Mouse (Mus musculus) limb, embryonic 11.5 days (tissue): Measurements from ENCODE around the gene Tbc1d10b. TPM values are rescaled to one million over a fixed set of nuclear protein-coding genes. Genes with fewer than 3 reads are reported as not detected.

ENCODE experiments used
- ATAC-seq: fragments of 200-750 bp; cut with Nextera tagmentation; 2 replicates; pipeline ENCODE4 v1.8.0; 2017; ENCODE audit warnings: low read depth; ENCODE audit not compliant: insufficient number of reproducible peaks, low FRiP score, low TSS enrichment
- DNase-seq: peaks from one replicate; pipeline ENCODE4 v3.0.0-alpha.2; 2015; ENCODE audit warnings: low spot score
- H3K27ac ChIP-seq: fragments of 300-500 bp; sonication (generic); replicated peaks from 2 replicates; pipeline ENCODE4 v1.5.1; 2014; ENCODE audit warnings: low read depth, mild to moderate bottlenecking, low read length
- H3K27me3 ChIP-seq: fragments of 300-500 bp; sonication (generic); 2 replicates; pipeline ENCODE4 v1.6.1; 2014; ENCODE audit warnings: mild to moderate bottlenecking, low read length, mixed read lengths; ENCODE audit not compliant: control insufficient read depth, insufficient read depth
- H3K36me3 ChIP-seq: fragments of 300-500 bp; sonication (generic); 2 replicates; pipeline ENCODE4 v1.6.1; 2014; ENCODE audit warnings: mild to moderate bottlenecking, low read length, moderate library complexity, mixed read lengths; ENCODE audit not compliant: control insufficient read depth, insufficient read depth
- H3K4me1 ChIP-seq: fragments of 300-500 bp; sonication (generic); 2 replicates; pipeline ENCODE4 v1.6.1; 2014; ENCODE audit warnings: low read length, mixed read lengths; ENCODE audit not compliant: control insufficient read depth, insufficient read depth
- H3K4me2 ChIP-seq: fragments of 300-500 bp; sonication (generic); 2 replicates; pipeline ENCODE4 v1.6.1; 2014; ENCODE audit warnings: low read depth, mild to moderate bottlenecking, moderate library complexity; ENCODE audit not compliant: severe bottlenecking
- H3K4me3 ChIP-seq: fragments of 300-500 bp; sonication (generic); 2 replicates; pipeline ENCODE4 v1.5.1; 2014; ENCODE audit warnings: low read depth, low read length
- H3K9ac ChIP-seq: fragments of 300-500 bp; sonication (generic); 2 replicates; pipeline ENCODE4 v1.6.1; 2014; ENCODE audit warnings: mild to moderate bottlenecking, low read length
- H3K9me3 ChIP-seq: fragments of 300-500 bp; sonication (generic); 2 replicates; pipeline ENCODE4 v1.6.1; 2016; ENCODE audit warnings: low read length; ENCODE audit not compliant: control insufficient read depth
- WGBS: fragments of 180-500 bp; shearing (Covaris S2); extraction: QIAGEN DNeasy Blood & Tissue Kit; methylation state at CpG from one replicate; pipeline ENCODE4 v1.1.7; 2014; 5-methylcytosine and 5-hydroxymethylcytosine counted together
- polyA plus RNA-seq: library from polyadenylated mRNA; unstranded; fragments of >200 nt; fragmentation: Nextera tagmentation; extraction: Ambion mirVana; gene quantifications from 2 replicates; pipeline ENCODE4 v1.2.1, GENCODE M21; 2014

Tbc1d10b gene
- polyA plus RNA-seq, 1 experiment from 2014 or later = 24.8 TPM

- Histone ChIP-seq H3K9me3 (no peaks in the 10 kb centered on the region; the same call in 1 of the 2 replicates), H3K27me3 (no peaks in the 10 kb centered on the region), H3K27ac (no peak overlapping the region), H3K4me2 (no peak overlapping the region), H3K4me3 (no peak overlapping the region), H3K36me3 (no peaks in the 10 kb centered on the region), H3K4me1 (0 out of 2 replicates have a peak, but pooled peaks cover under 1% of the 10 kb centered on the region), H3K9ac (no peak overlapping the region)
- ATAC-seq (no peak), DNase-seq (no peak)
- 87% methylated on average over 6 of the region's 6 CpGs for WGBS
Measured at GRCm38 (mm10) chr7:127220440-127220839, 12.2 kb upstream of the Tbc1d10b start.

- Histone ChIP-seq H3K27me3 (no peaks in the 10 kb centered on the region), H3K4me2 (no peak overlapping the region), H3K9me3 (no peaks in the 10 kb centered on the region; the same call in 1 of the 2 replicates), H3K4me1 (0 out of 2 replicates have a peak, but pooled peaks cover 4% of the 10 kb centered on the region), H3K36me3 (no peaks in the 10 kb centered on the region), H3K27ac (no peak overlapping the region), H3K4me3 (no peak overlapping the region), H3K9ac (no peak overlapping the region)
- WGBS = 87% methylated on average over 4 of the region's 4 CpGs
- ATAC-seq (no peak), DNase-seq (no peak)
Measured at GRCm38 (mm10) chr7:127218670-127219069, 10.4 kb upstream of the Tbc1d10b start.

DNA sequence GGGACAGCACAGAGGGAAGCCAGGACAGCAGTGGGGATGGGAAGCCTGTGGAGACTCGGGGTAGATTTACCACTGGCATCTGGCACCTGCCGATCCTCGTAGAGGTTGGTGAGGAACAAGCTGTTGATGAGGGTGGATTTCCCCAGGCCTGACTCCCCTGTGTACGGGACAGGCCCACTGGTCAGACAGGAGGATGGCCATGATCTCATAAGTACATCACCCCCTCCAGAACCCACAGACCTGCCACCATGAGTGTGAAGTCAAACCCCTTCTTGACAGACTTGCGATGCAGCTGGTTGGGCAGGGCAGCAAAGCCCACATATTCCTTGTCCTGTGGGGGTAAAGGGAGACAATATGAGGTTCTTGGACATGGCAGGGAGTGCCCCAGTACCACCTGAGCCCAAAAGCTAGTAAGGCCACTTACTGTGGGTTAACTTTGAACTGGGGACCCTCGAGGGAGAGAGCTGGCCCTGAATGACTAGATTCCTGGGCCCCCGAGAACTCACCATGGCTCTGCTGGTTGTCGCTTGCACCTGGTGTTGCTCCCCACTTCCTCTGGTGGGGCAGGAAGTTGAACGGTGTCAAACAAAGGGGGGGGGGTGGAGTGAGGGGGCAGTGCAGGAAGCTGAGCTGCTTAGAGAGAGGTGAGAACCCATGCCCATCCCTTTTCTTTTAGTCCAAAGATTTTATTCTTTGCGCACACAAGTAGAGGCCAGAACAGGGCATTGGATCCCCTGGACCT, 9.8 kb upstream of the Tbc1d10b start:
- Histone ChIP-seq H3K9me3 (no peaks in the 10 kb centered on the region; the same call in 1 of the 2 replicates), H3K4me3 (no peak overlapping the region), H3K27me3 (no peaks in the 10 kb centered on the region), H3K4me1 (0 out of 2 replicates have a peak, but pooled peaks cover 4% of the 10 kb centered on the region), H3K27ac (no peak overlapping the region), H3K9ac (no peak overlapping the region), H3K4me2 (no peak overlapping the region), H3K36me3 (no peaks in the 10 kb centered on the region)
- DNase-seq = no peak
- no peak for ATAC-seq
- WGBS = 73% methylated on average over 10 of the region's 10 CpGs

GRCm38 (mm10) chr7:127217475-127217874, 9.2 kb upstream of the Tbc1d10b start:
- 86% methylated on average over 6 of the region's 6 CpGs for WGBS
- no peak for DNase-seq
- no peak; the same call in 1 of the 2 replicates for ATAC-seq

GRCm38 (mm10) chr7:127216307-127216706, 8.0 kb upstream of the Tbc1d10b start:
- H3K4me1 ChIP-seq = 0 out of 2 replicates have a peak, but pooled peaks cover 4% of the 10 kb centered on the region
- H3K9me3 ChIP-seq = no peaks in the 10 kb centered on the region
- no peak overlapping the region for H3K27ac ChIP-seq
- no peaks in the 10 kb centered on the region for H3K36me3 ChIP-seq
- no peak overlapping the region for H3K9ac ChIP-seq
- ATAC-seq (no peak), DNase-seq (no peak)
- H3K27me3 ChIP-seq = no peaks in the 10 kb centered on the region
- WGBS = 84% methylated on average over 5 of the region's 5 CpGs
- no peak overlapping the region for H3K4me2 ChIP-seq
- no peak overlapping the region for H3K4me3 ChIP-seq

More at GRCm38 (mm10) chr7:127217475-127217874, 9.2 kb upstream of the Tbc1d10b start:
- Histone ChIP-seq H3K4me2 (no peak overlapping the region), H3K4me3 (no peak overlapping the region), H3K27ac (no peak overlapping the region), H3K27me3 (no peaks in the 10 kb centered on the region), H3K36me3 (no peaks in the 10 kb centered on the region), H3K4me1 (0 out of 2 replicates have a peak, but pooled peaks cover 4% of the 10 kb centered on the region), H3K9me3 (no peaks in the 10 kb centered on the region; the same call in 1 of the 2 replicates), H3K9ac (no peak overlapping the region)

DNA sequence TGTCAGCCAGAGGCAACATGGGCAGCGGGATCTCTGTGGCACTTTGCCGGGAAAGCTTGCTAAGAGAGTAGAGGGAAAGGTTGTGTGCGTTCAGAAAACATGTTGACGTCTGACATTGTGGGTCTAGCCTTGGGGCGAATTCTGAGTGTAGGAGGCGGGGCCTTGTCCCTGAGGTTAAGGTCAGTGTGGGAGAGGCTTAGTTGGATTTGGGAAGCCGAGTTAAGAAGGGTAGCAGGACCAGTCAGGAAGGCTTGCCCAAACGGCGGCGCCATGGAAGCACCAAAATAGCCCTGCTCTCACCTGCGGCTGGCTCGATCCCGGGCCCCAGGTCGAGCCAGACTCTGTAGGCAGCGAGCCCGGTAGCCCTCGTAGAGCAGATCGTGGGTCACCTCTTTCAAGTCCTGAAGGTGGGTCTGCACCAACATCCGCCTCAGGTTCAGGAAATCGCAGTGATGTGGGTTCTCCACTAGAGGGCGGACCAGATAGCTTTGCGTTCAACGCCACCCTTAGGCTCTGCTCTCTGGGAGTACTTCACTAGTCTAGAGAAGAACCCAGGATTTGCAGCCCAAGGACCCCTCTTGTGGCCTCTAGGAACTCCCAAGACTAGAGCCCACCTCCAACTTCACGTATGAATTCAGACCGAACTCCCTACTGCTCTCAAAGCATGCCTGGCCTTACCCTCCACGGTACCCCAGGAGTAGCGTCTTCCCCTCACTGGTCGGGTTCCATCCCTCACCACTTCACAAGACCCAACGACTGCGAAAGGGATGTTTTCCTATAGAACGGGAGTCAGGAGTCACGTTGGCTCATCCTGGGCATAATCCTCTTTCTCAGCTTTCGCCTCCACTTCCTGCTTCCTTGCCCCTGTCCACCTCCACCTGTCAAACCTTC, 7.0 kb upstream of the Tbc1d10b start:
- H3K4me3 ChIP-seq = peak overlapping the region; percentile 12; the same call in 1 of the 2 replicates
- H3K27ac ChIP-seq = no peak overlapping the region
- 0 out of 2 replicates have a peak, but pooled peaks cover 4% of the 10 kb centered on the region for H3K4me1 ChIP-seq
- ATAC-seq (peak; percentile 14; the same call in 1 of the 2 replicates), DNase-seq (peak; percentile 80)
- peak overlapping the region; percentile 39 for H3K4me2 ChIP-seq
- no peaks in the 10 kb centered on the region for H3K27me3 ChIP-seq
- H3K36me3 ChIP-seq = no peaks in the 10 kb centered on the region
- 0 out of 2 replicates have a peak overlapping the region, but pooled peaks have one; percentile 3 for H3K9ac ChIP-seq
- WGBS = 22% methylated on average over 33 of the region's 33 CpGs
- no peaks in the 10 kb centered on the region for H3K9me3 ChIP-seq

GRCm38 (mm10) chr7:127214521-127214920, 6.3 kb upstream of the Tbc1d10b start:
- ATAC-seq (no peak), DNase-seq (no peak)
- Histone ChIP-seq H3K4me1 (0 out of 2 replicates have a peak, but pooled peaks cover 4% of the 10 kb centered on the region), H3K27ac (no peak overlapping the region), H3K4me2 (peak overlapping the region; percentile 39), H3K27me3 (no peaks in the 10 kb centered on the region), H3K9me3 (no peaks in the 10 kb centered on the region), H3K4me3 (no peak overlapping the region), H3K9ac (no peak overlapping the region), H3K36me3 (no peaks in the 10 kb centered on the region)
- WGBS = 29% methylated on average over 21 of the region's 21 CpGs

DNA sequence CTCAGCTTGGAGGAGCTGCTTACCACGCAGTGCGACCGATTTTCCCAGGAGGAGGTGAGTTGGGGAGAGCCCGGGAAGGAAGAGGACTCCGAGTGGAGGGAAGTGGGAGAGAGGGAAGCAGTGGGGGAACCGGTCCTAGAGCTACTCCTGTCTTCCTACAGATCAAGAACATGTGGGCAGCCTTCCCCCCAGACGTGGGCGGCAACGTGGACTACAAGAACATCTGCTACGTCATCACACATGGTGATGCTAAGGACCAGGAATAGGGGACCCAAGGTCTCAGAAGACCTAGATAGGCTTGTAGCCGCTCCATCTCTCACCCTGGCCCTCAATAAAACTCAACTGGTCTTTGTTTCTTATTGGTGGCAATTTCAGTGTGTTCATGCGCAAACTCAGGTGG, 5.7 kb upstream of the Tbc1d10b start:
- ATAC-seq = no peak
- Histone ChIP-seq H3K4me3 (no peak overlapping the region), H3K4me2 (peak overlapping the region; percentile 39; the same call in 1 of the 2 replicates), H3K36me3 (no peaks in the 10 kb centered on the region), H3K4me1 (0 out of 2 replicates have a peak, but pooled peaks cover 4% of the 10 kb centered on the region), H3K9ac (no peak overlapping the region), H3K27me3 (no peaks in the 10 kb centered on the region), H3K9me3 (no peaks in the 10 kb centered on the region), H3K27ac (no peak overlapping the region)
- 49% methylated on average over 12 of the region's 12 CpGs for WGBS
- DNase-seq = no peak
